ENCODE assay signal across 8 mouse cellular contexts in the genomic region with DNA sequence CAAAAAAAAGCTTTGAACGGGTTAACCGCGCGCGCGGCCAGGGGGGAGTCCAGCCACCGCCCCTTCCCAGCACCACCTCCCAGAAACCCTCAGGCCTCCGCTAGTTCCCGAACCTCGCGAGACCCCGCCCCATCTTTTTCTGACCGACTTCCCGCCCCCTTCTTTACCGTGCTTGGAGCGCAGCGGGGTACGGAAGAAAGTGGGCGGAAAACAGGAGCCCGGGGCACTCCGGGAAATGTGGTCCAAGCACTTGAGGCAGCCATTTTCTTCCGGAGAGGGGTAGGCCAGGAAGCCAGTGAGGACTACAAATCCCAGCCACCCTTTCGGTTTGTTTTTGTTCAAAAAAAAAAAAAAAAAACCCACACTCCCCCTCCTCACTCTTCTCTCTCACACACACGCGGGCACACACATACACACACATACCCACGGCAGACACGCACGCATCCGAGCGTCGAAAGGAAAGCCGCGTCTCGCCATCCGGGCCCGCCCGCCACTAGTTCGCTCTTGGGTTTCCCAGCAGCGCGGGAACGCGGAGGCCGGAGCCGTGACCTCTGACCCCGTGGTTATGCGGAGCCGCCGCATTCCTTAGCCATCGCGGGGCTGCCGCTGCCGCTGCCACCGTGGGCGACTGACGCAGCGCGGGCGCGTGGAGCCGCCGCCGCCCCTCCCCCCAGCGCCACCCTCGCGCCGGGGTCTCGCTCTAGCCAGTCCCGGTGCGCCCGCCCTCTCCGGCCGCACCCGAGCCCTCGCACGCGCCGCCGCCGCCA. TPM values are rescaled to one million over a fixed set of nuclear protein-coding genes. Genes with fewer than 3 reads are reported as not detected.
DNase-seq lines count a peak whose midpoint lies in the region; ATAC-seq lines count a peak whose summit lies in the region.

Gene Asxl1, plus strand, starts transcription at position 376 of the 767 bp plus-strand sequence.

- peak; percentile 88 for ATAC-seq in CD4-positive, CD25-positive, alpha-beta regulatory T cell, adult 4 months
- ATAC-seq in heart, embryonic 14.5 days (ENCODE audit: insufficient number of reproducible peaks, insufficient read depth, low FRiP score, low read depth): peak; percentile 95
- ATAC-seq in liver, embryonic 13.5 days (ENCODE audit: low read depth): peak; percentile 94
- peak; percentile 95 for ATAC-seq in stomach, embryonic 16.5 days (ENCODE audit: insufficient read depth, low FRiP score)

- H3K27me3 ChIP-seq in heart, embryonic 14.5 days (ENCODE audit: control insufficient read depth, insufficient read depth, low read length): no peaks in the 10 kb centered on the region
- H3K27me3 ChIP-seq in liver, embryonic 13.5 days: no peaks in the 10 kb centered on the region
- H3K27me3 ChIP-seq in stomach, embryonic 16.5 days (ENCODE audit: control insufficient read depth, insufficient read depth, low read length): no peaks in the 10 kb centered on the region

- peaks cover 6 to 32% of the 10 kb centered on the region in 2 experiments for H3K4me1 ChIP-seq in heart, embryonic 14.5 days (ENCODE audit: control insufficient read depth in 2 of 2, insufficient read depth in 2 of 2, low read length in 2 of 2)
- peaks cover 69% of the 10 kb centered on the region for H3K4me1 ChIP-seq in liver, embryonic 13.5 days (replicated peaks)
- peaks cover 22% of the 10 kb centered on the region for H3K4me1 ChIP-seq in stomach, embryonic 16.5 days (ENCODE audit: control insufficient read depth, insufficient read depth, low read length)

- H3K9ac ChIP-seq in heart, embryonic 14.5 days (ENCODE audit: low read length): peak within 1 kb of the TSS; percentile 99
- peak within 1 kb of the TSS; percentile 97 for H3K9ac ChIP-seq in liver, embryonic 13.5 days
- H3K9ac ChIP-seq in stomach, embryonic 16.5 days (ENCODE audit: low read length): peak within 1 kb of the TSS; percentile 98

- peak within 1 kb of the TSS; percentile 75 for H3K4me2 ChIP-seq in heart, embryonic 14.5 days (ENCODE audit: low read length)
- peak within 1 kb of the TSS; percentile 70 for H3K4me2 ChIP-seq in liver, embryonic 13.5 days
- peak within 1 kb of the TSS; percentile 77 for H3K4me2 ChIP-seq in stomach, embryonic 16.5 days (ENCODE audit: low read depth, low read length)

- DNase-seq in c-Kit-negative CD71-positive TER-119-positive erythroid progenitor cells, embryonic 14.5 days (ENCODE audit: low read depth, low spot score): peak; percentile 84
- DNase-seq in fibroblast of lung, adult 2 months (ENCODE audit: low read depth): peak; percentile 97
- peak; percentile 98 for DNase-seq in kidney, postnatal 14 days
- DNase-seq in liver, embryonic 13.5 days: peak; percentile 93
- DNase-seq in neural tube, embryonic 10.5 days (ENCODE audit: extremely low spot score, low spot score): peak; percentile 98

- WGBS in heart, embryonic 14.5 days: under 1% methylated on average over 70 of the region's 79 CpGs
- WGBS in liver, embryonic 13.5 days (ENCODE audit: insufficient replicate concordance): under 1% methylated on average over 57 of the region's 79 CpGs
- under 1% methylated on average over 74 of the region's 79 CpGs for WGBS in stomach, embryonic 16.5 days

- peak within 1 kb of the TSS; percentile 99 to 100 for H3K27ac ChIP-seq in heart, embryonic 14.5 days (replicated peaks in 1 of 2; ENCODE audit: control insufficient read depth in 1 of 2, insufficient read depth in 1 of 2, low read depth in 2 of 2, low read length in 2 of 2)
- peak within 1 kb of the TSS; percentile 96 for H3K27ac ChIP-seq in liver, embryonic 13.5 days
- H3K27ac ChIP-seq in stomach, embryonic 16.5 days (ENCODE audit: low read length): peak within 1 kb of the TSS; percentile 99

- H3K9me3 ChIP-seq in heart, embryonic 14.5 days (ENCODE audit: control insufficient read depth, low read length): no peaks in the 10 kb centered on the region
- no peaks in the 10 kb centered on the region for H3K9me3 ChIP-seq in liver, embryonic 13.5 days (replicated peaks)
- no peaks in the 10 kb centered on the region for H3K9me3 ChIP-seq in stomach, embryonic 16.5 days (replicated peaks; ENCODE audit: control insufficient read depth, low read length)

- peaks cover 13% of the 10 kb centered on the region for H3K36me3 ChIP-seq in heart, embryonic 14.5 days (ENCODE audit: control insufficient read depth, insufficient read depth, low read length)
- peaks cover 5% of the 10 kb centered on the region; the same call in 1 of the 2 replicates for H3K36me3 ChIP-seq in liver, embryonic 13.5 days
- H3K36me3 ChIP-seq in stomach, embryonic 16.5 days (ENCODE audit: control insufficient read depth, insufficient read depth, low read length): no peaks in the 10 kb centered on the region

- H3K4me3 ChIP-seq in heart, embryonic 14.5 days (ENCODE audit: control insufficient read depth in 1 of 2, insufficient read depth in 1 of 2, low read depth in 1 of 2, low read length in 2 of 2): peak within 1 kb of the TSS; percentile 86 to 96
- peak within 1 kb of the TSS; percentile 92 for H3K4me3 ChIP-seq in liver, embryonic 13.5 days (replicated peaks)
- peak within 1 kb of the TSS; percentile 90 for H3K4me3 ChIP-seq in stomach, embryonic 16.5 days (replicated peaks; ENCODE audit: low read length)

RNA-seq across cellular contexts. Expression of gene Asxl1, which starts in this region (rescaled TPM):
- 10 to 100 TPM; 12.3 to 20.9 TPM for polyA plus RNA-seq in CD4-positive, CD25-positive, alpha-beta regulatory T cell, adult 4 months (2017; shearing (Covaris generic))
- polyA plus RNA-seq in heart, embryonic 14.5 days (2014; fragmentation: Nextera tagmentation; extraction: Ambion mirVana): 14.0 and 17.0 TPM in 2 replicates
- 5.6 and 5.9 TPM in 2 replicates for polyA plus RNA-seq in liver, embryonic 13.5 days (2015; fragmentation: Nextera tagmentation; extraction: Ambion mirVana)
- 6.4 and 7.2 TPM in 2 replicates for polyA plus RNA-seq in stomach, embryonic 16.5 days (2015; fragmentation: Nextera tagmentation; extraction: Ambion mirVana)

Comparison
In these comparisons a context has a peak if more than half of its experiments do, and no peak if none do; other contexts are left out.
1. Peak in every context shown above with its lines: DNase-seq, ATAC-seq, H3K4me3 ChIP-seq and H3K27ac ChIP-seq.